Mouse (Mus musculus) embryonic stem cell, embryonic (primary cell): ENCODE measurements around the gene Adora3.

Experiments used
- CTCF ChIA-PET, 4 experiments: fragments of 300-600 bp in 2 of 4; fragments of 350-600 bp in 2 of 4; sonication (Branson Sonifier 250); formaldehyde crosslinking; loops; one replicate each; lab custom pipeline; 2022; ENCODE audit warnings: inconsistent platforms in 2 of 4; lab: Charles Lee
- POLR2A ChIA-PET, 4 experiments: fragments of 300-600 bp in 2 of 4; fragments of 350-600 bp in 2 of 4; sonication (Branson Sonifier 250); formaldehyde crosslinking; loops; one replicate each; lab custom pipeline; 2022; ENCODE audit warnings: antibody characterized with exemption in 4 of 4, inconsistent platforms in 1 of 4; lab: Charles Lee

Adora3 gene

DNA sequence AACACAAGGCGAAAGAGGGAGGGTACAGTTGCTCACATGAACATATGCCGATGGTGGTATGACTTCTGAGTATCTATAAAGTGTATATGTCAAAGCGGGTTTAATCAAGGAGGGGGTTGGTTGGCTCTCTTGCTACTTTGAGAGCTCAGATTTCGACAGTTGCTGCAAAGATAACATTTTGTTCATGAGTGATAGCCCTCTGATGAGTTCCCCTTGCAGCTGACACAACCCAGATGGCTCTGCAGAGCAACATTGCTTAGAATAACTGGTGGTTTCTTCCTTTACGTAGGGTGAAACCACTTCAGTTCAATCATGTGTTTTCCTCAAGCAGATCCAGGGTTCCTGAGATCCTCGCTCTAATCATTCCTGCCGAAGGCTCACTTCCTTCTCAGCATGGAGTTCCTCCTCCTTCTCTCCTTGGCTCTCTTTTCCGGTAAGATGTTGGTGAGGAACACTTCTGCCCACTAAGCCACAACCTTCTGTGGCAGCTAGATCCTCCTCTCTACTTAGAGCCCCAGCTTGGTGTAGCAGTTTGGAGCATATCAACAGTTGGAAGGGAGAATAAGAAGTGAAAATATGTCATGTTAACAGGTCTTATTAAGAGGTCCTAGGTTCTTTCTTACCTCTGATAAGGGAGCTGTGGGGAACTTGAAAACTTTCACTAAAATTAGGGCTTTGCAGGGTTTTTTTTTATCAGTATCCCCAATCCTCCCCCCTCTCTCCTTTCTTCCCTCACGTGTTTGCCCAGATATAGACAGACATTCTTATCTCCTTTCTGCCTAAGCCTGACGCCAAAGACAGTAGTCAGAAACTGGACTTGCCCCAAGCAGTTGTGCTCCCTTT lies 43.4 kb downstream of the Adora3 start:
- ChIA-PET POLR2A (interaction anchor here in 1 of 4 experiments (2.8 kb wide), 1 partner anchor 45 kb away, joined by 11 read pairs; the partner anchor contains the start of genes Atp5f1 and Wdr77), CTCF (interaction anchor here in 2 of 4 experiments (1.1 to 1.3 kb wide), 2 partner anchors 14 kb away, joined by 3 to 9 read pairs; no protein-coding TSS in a partner anchor)

DNA sequence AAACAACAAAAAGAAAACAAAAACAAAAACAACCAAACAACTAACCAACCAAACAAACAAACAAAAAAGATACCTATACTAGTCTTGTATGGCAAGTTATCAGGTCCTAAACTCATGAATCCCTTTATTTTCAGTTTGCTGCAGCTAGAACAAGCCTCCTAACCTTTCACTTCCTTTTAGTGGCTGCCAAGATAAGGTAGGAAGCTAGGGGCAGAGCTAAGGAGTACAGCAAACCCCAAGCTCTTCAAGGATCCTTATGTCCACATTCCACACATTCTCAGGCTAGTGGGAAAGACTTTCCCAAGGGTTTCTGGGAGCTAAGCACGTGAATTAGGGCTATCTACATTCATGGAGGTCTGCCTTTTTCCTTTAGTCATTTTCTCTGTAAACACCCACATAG lies 44.6 kb downstream of the Adora3 start:
- CTCF ChIA-PET: interaction anchor here in 1 of 4 experiments (1.7 kb wide), 1 partner anchor 15 kb away, joined by 5 read pairs; no protein-coding TSS in a partner anchor
- POLR2A ChIA-PET: interaction anchor here in 1 of 4 experiments (2.8 kb wide), 1 partner anchor 44 kb away, joined by 11 read pairs; the partner anchor contains the start of genes Atp5f1 and Wdr77

DNA sequence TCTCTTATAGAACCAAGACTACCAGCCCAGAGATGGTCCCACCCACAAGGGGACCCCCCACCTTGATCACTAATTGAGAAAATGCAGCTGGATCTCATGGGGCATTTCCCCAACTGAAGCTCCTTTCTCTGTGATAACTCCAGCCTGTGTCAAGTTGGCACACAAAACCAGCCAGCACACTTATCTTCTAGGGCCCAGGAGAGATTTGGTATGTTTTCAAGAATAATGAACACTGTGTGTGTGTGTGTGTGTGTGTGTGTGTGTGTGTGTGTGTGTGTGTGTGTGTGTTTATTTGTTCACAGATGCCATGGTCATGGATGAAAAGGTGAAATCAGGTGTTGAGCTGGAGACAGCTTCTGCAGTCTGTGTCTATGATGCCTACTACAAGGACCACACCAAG lies 45.8 kb downstream of the Adora3 start:
- ChIA-PET POLR2A (interaction anchor here in 1 of 4 experiments (1.0 kb wide), 1 partner anchor 9 kb away, joined by 3 read pairs; no protein-coding TSS in a partner anchor), CTCF (interaction anchor here in 2 of 4 experiments (0.6 to 1.7 kb wide), 2 partner anchors 16 to 1439 kb away, joined by 4 to 5 read pairs; no protein-coding TSS in a partner anchor)

DNA sequence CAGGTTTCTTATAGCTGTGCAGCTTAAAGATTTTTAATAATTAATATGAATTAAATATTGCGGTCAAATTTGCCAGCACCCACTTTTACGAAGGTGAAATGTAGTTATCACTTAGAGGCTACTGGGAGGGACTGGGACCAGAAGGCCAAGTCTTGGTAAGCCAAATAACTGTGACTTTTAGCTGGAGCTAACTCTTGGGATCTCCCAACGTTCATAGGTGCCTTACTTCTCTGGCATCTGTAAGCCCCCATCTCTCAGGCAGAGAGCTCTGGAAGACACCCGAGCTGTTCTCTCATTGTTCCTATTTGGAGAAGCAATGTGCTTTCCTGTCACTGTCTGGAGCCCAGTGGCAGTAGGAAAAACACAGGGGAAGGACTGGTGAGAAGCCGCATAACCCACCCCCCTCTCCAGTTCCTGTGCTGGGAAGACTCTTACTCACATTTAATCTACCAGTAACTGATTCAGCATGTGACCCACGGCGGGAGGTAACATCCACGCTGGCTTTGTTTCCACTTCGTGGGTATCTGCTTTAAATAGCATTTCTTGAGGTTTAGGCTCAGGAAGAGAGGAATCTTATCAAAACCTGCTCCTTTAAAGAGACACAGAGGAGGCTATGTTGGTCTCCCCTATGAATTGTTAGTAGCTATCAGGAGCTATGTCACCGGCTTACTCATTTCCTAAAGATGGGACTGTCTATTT lies 47.1 kb downstream of the Adora3 start:
- CTCF ChIA-PET: interaction anchor here in 2 of 4 experiments (0.6 to 1.4 kb wide), 2 partner anchors 10 to 18 kb away, joined by 4 to 5 read pairs; no protein-coding TSS in a partner anchor
- POLR2A ChIA-PET: interaction anchor here in 1 of 4 experiments (1.3 kb wide), 1 partner anchor 35 kb away, joined by 3 read pairs; no protein-coding TSS in a partner anchor

DNA sequence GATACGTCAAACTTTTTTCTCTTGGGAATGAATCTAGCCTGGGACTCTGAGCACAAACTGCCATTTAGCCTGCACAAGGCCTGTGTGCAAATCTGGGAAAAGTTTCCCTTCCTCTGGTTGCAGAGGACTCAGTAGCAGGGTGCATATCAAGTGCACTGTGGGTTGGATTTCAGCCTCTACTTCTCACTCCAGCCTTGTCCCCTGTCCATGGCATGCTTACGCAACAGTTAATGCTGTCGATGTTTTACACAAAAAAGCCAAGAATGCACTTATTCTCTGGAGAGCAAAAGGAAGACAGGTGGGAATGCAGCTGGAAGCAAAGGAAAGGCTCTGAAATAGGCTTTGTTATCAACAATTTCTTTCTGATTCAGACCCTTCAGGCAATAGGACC lies 47.7 kb downstream of the Adora3 start:
- POLR2A ChIA-PET: interaction anchor here in 1 of 4 experiments (1.3 kb wide), 1 partner anchor 34 kb away, joined by 3 read pairs; no protein-coding TSS in a partner anchor

DNA sequence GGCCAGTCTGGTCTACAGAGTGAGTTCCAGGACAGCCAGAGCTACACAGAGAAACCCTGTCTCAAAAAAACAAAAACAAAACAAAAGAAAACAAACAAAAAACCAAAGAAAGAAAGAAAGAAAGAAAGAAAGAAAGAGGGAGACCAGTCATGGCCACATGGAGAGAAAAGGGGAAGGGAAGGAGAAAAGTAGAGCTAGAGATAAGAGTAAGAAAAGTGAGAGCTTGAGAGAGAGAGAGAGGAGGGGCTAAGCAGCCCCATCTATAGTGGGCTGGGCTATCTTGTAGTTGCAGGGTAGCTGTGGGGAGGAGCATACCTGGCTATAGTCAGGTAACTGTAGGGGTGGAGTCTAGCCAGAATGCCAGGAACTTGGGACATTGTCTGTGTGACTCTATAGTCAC lies 50.1 kb downstream of the Adora3 start:
- CTCF ChIA-PET: interaction anchor here in 2 of 4 experiments (0.7 to 1.2 kb wide), 2 partner anchors 19 to 21 kb away, joined by 5 to 6 read pairs; no protein-coding TSS in a partner anchor
- POLR2A ChIA-PET: interaction anchor here in 2 of 4 experiments (0.6 to 1.6 kb wide), 5 partner anchors 9 to 1061 kb away, joined by 3 to 4 read pairs (median 3); partner anchors contain the start of gene Wdr77 (in 1 of the 2)

More for the DNA sequence above, 47.7 kb downstream of the Adora3 start:
- CTCF ChIA-PET: interaction anchor here in 3 of 4 experiments (0.6 to 1.4 kb wide), 3 partner anchors 10 to 19 kb away, joined by 3 to 5 read pairs (median 4); no protein-coding TSS in a partner anchor

DNA sequence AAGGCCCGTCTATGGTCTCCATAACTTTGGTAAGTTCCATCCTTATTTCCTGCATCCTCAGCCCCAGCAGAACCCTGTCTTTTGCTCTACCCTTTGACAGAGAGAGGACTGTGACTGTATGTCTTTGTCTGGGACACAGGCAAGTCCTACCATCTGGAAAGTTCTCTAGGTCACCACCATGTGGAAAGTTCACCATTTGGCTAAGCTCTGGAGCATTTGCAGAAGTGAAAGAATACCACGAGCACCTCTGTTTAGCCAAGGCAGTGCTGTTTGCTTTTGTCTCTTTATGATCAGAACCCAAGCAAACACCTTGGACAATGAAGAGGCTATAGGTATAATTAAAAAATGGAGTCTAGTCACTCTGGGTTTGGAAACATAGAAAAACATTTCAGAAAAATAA lies 51.3 kb downstream of the Adora3 start:
- ChIA-PET CTCF (no interaction called here), POLR2A (no interaction called here)

DNA sequence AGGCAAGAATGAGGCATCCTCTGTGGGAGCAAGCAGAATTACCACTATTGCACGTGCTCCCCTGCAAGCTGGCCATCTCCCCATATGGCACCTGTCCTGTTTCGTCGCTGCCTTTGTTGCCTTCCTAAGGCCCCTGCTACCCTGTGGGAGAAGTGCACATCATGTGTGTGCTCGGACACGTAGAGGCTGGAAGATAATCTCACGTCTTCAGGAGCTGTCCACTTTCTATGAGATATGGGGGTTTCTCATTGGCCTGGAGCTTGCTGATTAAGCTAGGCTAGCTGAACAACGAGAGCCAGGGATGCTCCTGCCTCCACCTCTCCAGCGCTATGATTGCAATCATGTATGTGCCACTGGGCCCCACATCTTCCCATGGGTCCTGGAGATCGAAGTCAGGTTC lies 54.0 kb downstream of the Adora3 start:
- CTCF ChIA-PET: no interaction called here
- POLR2A ChIA-PET: no interaction called here

DNA sequence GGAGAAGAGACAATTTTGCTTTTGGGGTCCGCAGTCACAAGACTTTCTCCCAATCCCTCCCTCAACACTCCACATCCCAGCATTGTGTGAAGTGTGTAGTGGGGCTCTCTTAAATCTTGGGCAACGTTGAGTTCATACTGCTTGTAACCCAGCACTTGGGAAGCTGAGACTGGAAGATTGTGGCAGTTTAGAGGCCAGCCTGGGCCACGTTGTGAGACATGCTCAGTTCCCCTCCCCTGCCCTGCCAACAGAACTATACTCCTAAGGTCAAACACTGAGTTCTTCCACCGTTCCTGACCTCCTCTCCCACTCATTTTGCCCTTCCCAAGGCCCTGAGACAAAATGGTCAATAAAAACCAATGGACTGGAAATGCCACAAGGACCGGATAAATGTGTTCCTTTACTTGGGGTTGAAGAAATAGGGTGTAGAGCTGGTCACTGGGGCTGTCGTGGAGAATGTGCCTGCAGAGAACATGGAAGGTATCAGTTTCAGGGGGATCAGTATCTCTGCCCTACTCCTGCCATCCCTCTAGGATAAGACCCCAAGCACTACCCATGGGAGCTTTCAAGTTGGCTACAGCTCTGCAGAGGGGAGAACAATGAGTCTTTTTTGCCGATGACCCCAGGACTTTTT lies 57.0 kb downstream of the Adora3 start:
- CTCF ChIA-PET: interaction anchor here in 2 of 4 experiments (0.7 to 1.1 kb wide), 2 partner anchors 9 to 28 kb away, joined by 3 to 5 read pairs; no protein-coding TSS in a partner anchor
- POLR2A ChIA-PET: interaction anchor here in 3 of 4 experiments (0.6 to 3.6 kb wide), 8 partner anchors 8 to 31 kb away, joined by 3 to 12 read pairs (median 4); partner anchors contain the start of gene Wdr77 (in 2 of the 3)

DNA sequence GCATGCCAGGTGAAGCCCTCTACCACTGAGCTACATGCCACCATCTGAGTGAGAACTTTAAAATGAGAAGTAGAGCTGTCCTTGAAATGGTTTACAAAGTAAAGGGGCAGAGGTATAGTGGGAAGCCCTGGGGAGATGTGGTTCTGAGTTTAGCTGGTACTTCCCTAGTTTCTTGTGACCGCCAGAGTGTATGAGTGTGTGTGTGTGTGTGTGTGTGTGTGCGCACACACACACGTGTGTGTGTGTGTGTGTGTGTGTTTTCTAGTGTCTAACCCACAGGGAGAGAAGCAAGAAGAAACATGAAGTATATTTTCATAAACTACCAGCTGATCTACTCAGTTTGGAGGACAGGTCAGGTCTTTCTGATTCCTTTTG lies 57.5 kb downstream of the Adora3 start:
- ChIA-PET CTCF (interaction anchor here in 2 of 4 experiments (0.7 to 1.1 kb wide), 3 partner anchors 10 to 253 kb away, joined by 3 to 5 read pairs (median 3); no protein-coding TSS in a partner anchor), POLR2A (interaction anchor here in 3 of 4 experiments (0.6 to 3.6 kb wide), 10 partner anchors 9 to 909 kb away, joined by 3 to 12 read pairs (median 4); partner anchors contain the start of gene Wdr77 (in 2 of the 3))

DNA sequence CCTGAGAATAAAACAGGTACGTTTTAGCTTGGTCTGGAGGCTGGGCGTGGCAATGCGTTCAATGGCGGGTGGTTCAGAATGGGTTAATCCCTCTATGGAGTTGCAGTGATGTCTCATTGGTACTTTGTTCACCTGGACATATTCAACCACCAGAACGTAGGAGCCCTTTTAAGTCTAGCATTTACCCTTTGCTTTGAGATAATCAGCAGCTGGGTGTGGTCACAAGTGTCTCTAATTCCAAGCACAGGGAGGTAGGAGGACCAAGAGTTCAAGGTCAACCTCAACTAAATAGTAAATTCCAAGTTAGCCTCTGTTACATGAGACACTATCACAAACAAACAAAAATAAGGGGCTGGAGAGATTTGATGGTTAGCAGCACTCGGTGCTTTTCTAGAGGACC lies 58.1 kb downstream of the Adora3 start:
- ChIA-PET POLR2A (interaction anchor here in 3 of 4 experiments (0.6 to 3.6 kb wide), 7 partner anchors 21 to 909 kb away, joined by 3 to 12 read pairs (median 4); partner anchors contain the start of gene Wdr77 (in 1 of the 3)), CTCF (interaction anchor here in 3 of 4 experiments (0.6 to 1.1 kb wide), 4 partner anchors 10 to 1214 kb away, joined by 3 to 5 read pairs (median 3); no protein-coding TSS in a partner anchor)

DNA sequence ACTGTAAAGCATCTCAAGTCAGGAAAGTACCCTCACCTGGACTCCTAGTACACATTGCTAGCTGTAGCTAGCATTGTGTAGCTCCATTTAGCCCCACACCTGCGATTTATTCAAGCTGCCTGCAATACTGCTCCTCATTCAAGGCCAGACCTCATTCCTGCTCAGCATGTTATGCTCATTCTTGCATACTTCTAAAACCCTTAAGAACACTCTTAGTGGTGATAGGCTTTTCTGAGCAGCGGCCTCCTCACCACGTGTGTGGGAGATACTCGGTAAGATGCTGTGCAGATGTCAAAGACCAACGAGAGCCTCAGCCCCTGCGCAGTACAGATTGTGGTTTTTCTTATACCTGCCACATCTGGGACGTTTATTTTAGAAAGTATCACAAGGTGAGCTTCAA lies 59.2 kb downstream of the Adora3 start:
- ChIA-PET CTCF (interaction anchor here in 1 of 4 experiments (0.6 kb wide), 1 partner anchor 117 kb away, joined by 4 read pairs; no protein-coding TSS in a partner anchor), POLR2A (interaction anchor here in 3 of 4 experiments (0.8 to 3.6 kb wide), 5 partner anchors 9 to 41 kb away, joined by 3 to 12 read pairs (median 3); partner anchors contain the start of gene Wdr77 (in 1 of the 3))

DNA sequence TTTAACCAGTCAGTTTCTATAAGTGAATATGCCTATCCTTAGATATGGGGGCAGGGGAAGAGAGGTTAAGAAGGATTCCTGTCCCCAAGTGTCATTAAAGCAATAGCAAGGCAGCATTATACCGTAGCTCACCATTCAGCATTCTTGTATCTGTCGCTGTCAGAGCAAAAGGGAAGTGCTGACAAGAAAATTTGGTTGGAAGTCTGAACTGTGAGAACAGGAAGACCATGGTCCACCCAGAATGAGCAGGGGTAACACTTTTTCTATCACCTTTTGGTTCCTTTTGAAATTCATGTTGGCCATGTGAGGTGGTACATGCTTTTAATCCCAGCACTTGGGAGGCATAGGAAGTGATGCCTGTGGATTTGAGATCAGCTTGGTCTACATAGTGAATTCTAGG lies 60.4 kb downstream of the Adora3 start:
- CTCF ChIA-PET: no interaction called here
- POLR2A ChIA-PET: interaction anchor here in 2 of 4 experiments (0.8 to 1.2 kb wide), 2 partner anchors 16 to 19 kb away, joined by 3 to 4 read pairs; no protein-coding TSS in a partner anchor

DNA sequence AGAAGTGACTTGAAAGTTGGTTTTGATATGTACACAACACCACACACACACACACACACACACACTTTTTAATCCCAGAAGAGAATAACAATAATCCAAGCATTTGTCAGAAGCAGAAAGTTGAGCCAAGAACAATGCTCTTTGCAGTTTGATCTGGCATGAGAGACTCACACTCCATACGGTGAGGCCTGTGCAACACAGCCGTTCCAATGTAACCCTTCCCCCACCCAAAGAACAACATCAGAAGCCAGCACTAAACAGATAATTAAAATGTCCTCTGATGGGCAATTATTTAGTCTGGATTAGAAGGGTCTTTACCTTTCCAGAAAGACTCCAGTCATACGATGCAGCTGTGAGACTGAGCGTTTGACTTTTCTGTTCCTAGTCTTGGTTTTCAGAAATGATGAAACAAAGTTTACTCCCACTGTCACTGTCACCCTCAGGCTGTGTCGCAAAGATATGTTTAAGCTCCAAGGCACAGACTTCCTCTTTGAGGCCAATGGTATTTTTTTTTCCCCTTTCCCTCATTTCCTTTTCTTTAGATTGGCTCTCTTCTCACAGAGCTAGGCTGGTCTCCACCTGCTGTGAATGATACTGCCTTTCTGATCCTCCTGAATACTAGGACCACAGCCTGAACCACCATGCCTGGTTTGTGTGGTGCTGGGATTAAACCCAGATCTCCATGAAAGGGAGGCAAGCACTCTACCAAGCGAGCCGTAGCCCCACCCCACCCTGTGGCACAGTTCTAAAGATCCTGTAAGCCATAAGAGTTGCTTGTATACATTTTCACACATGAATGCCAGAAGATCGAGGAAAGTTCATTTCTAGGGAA lies 61.8 kb downstream of the Adora3 start, which contains the start of gene I830077J02Rik:
Gene I830077J02Rik, minus strand, starts transcription at position 425 of the 832 bp plus-strand sequence.
- ChIA-PET CTCF (no interaction called here), POLR2A (interaction anchor here in 3 of 4 experiments (1.0 to 1.4 kb wide), 5 partner anchors 10 to 32 kb away, joined by 3 to 5 read pairs (median 3); partner anchors contain the start of gene Wdr77 (in 1 of the 3))

DNA sequence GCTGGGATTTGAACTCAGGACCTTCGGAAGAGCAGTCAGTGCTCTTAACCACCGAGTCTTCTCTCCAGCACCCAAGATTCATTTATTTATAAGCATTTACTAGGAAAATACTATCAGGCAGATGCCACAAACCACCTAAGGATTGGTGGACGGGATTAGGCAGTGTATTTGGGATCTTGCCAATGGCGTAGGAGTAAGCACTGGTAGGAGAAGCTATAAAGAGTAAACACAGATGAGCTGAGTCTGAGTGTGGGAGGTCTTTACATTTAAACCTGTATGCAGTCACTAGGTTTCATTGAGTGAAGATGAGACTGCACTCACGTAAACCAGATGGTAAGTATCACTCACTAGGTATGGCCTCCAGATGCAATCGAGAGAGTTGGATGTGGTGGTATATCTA lies 63.3 kb downstream of the Adora3 start:
- POLR2A ChIA-PET: interaction anchor here in 2 of 4 experiments (1.2 to 2.3 kb wide), 5 partner anchors 10 to 37 kb away, joined by 3 to 10 read pairs (median 6); partner anchors contain the start of gene Wdr77 (in 2 of the 2)

DNA sequence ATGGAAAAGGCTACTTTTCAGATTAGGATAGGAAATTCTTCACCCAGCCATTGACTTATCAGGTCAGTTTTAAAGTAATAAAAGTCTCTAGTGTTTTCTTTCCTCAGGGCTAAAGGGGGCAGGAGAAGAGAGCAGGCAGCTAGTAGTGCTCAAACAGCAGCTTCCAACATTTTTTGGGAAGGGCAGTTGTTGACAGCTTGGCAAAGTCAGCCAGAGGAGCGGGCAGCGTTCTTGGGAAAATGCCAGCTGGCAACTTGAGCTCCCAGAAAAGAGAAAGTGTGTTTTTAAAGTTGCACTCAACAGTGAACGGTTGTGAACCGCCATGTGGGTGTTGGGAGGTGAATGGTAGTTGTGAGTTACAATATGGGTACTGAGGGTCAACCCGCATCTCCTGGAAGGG lies 64.4 kb downstream of the Adora3 start:
- POLR2A ChIA-PET: interaction anchor here in 2 of 4 experiments (1.2 to 2.3 kb wide), 7 partner anchors 8 to 36 kb away, joined by 3 to 10 read pairs (median 6); partner anchors contain the start of gene Wdr77 (in 2 of the 2)
- CTCF ChIA-PET: no interaction called here

More for the DNA sequence above, 63.3 kb downstream of the Adora3 start:
- CTCF ChIA-PET: no interaction called here
